Mouse (Mus musculus): ENCODE measurements at regions not wholly inside any gene's neighbourhood (a gene's known extent, or its start where the extent isn't known, plus 50 kb on each side); places are given as distances from the start of the nearest gene placed in this dataset.

GRCm38 (mm10) chr8:35935034-35935433 is 169.4 kb downstream of the Gm19410 start:
- no peak for DNase-seq (ENCODE audit: low spot score)

GRCm38 (mm10) chr8:35939199-35939598 is 173.6 kb downstream of the Gm19410 start:
- no peak for DNase-seq (ENCODE audit: low spot score)

- no peak for DNase-seq (ENCODE audit: low spot score)
These were observed 176.9 kb downstream of the Gm19410 start for GRCm38 (mm10) chr8:35942515-35942914.

- DNase-seq (ENCODE audit: low spot score) = no peak
These were observed 178.1 kb downstream of the Gm19410 start for GRCm38 (mm10) chr8:35943686-35944085.

- no peak for DNase-seq (ENCODE audit: low spot score)
These were observed 178.9 kb downstream of the Gm19410 start for GRCm38 (mm10) chr8:35944461-35944860.

- peak; percentile 51 for DNase-seq (ENCODE audit: low spot score)
These were observed 180.9 kb downstream of the Gm19410 start for GRCm38 (mm10) chr8:35946539-35946940.

GRCm38 (mm10) chr8:35948146-35948545 is 182.6 kb downstream of the Gm19410 start:
- DNase-seq (ENCODE audit: low spot score) = no peak

GRCm38 (mm10) chr8:35948751-35949183 is 183.2 kb downstream of the Gm19410 start:
- DNase-seq (ENCODE audit: low spot score) = peak; percentile 58

GRCm38 (mm10) chr8:35955506-35955905 is 189.9 kb downstream of the Gm19410 start:
- no peak for DNase-seq (ENCODE audit: low spot score)

- no peak for DNase-seq (ENCODE audit: low spot score)
These were observed 190.7 kb downstream of the Gm19410 start for GRCm38 (mm10) chr8:35956319-35956718.

- no peak for DNase-seq (ENCODE audit: low spot score)
These were observed 193.6 kb downstream of the Gm19410 start for GRCm38 (mm10) chr8:35959201-35959600.

GRCm38 (mm10) chr8:35960867-35961614 is 195.5 kb downstream of the Gm19410 start:
- no peak for DNase-seq (ENCODE audit: low spot score)

GRCm38 (mm10) chr8:35961615-35962220 is 196.1 kb downstream of the Gm19410 start:
- DNase-seq (ENCODE audit: low spot score) = no peak

- peak; percentile 56 for DNase-seq (ENCODE audit: low spot score)
These were observed 199.3 kb downstream of the Gm19410 start for GRCm38 (mm10) chr8:35964932-35965331.

- DNase-seq (ENCODE audit: low spot score) = no peak
These were observed 202.8 kb downstream of the Gm19410 start for GRCm38 (mm10) chr8:35968341-35968740.

- no peak for DNase-seq (ENCODE audit: low spot score)
These were observed 205.5 kb downstream of the Gm19410 start for GRCm38 (mm10) chr8:35971082-35971481.

- no peak for DNase-seq (ENCODE audit: low spot score)
These were observed 208.9 kb downstream of the Gm19410 start for GRCm38 (mm10) chr8:35974323-35975029.

- no peak for DNase-seq (ENCODE audit: low spot score)
These were observed 214.2 kb downstream of the Gm19410 start for GRCm38 (mm10) chr8:35979638-35980255.

GRCm38 (mm10) chr8:35983083-35983482 is 217.5 kb downstream of the Gm19410 start:
- DNase-seq (ENCODE audit: low spot score) = no peak

GRCm38 (mm10) chr8:35985152-35985689 is 219.6 kb downstream of the Gm19410 start:
- no peak for DNase-seq (ENCODE audit: low spot score)

GRCm38 (mm10) chr8:35987327-35987726 is 221.7 kb downstream of the Gm19410 start:
- no peak for DNase-seq (ENCODE audit: low spot score)

- DNase-seq (ENCODE audit: low spot score) = no peak
These were observed 225.4 kb downstream of the Gm19410 start for GRCm38 (mm10) chr8:35991013-35991412.

Data from embryo, embryonic 10 days (tissue).